Mouse (Mus musculus) myocyte (in vitro differentiated cells): ENCODE measurements around the gene Pam16. TPM values are rescaled to one million over a fixed set of nuclear protein-coding genes. Genes with fewer than 3 reads are reported as not detected.

Source experiments
- H3K27me3 ChIP-seq: one replicate; pipeline ENCODE4 v1.6.1; 2011; ENCODE audit not compliant: control insufficient read depth, insufficient read depth, insufficient read length
- H3K36me3 ChIP-seq: one replicate; pipeline ENCODE4 v1.6.1; 2011; ENCODE audit not compliant: control insufficient read depth, insufficient read depth
- H3K4me2 ChIP-seq: one replicate; pipeline ENCODE4 v1.6.1; 2011; ENCODE audit warnings: low read depth, control low read depth
- H3K4me3 ChIP-seq: one replicate; pipeline ENCODE4 v1.5.1; 2011; ENCODE audit warnings: mild to moderate bottlenecking, control low read depth, moderate library complexity
- H3K79me2 ChIP-seq: one replicate; pipeline ENCODE4 v1.6.1; 2011; ENCODE audit not compliant: control insufficient read depth, insufficient read depth
- H3ac ChIP-seq: one replicate; pipeline ENCODE4 v1.6.1; 2011; ENCODE audit not compliant: control insufficient read depth, insufficient read length
- CEBPB ChIP-seq: IDR thresholded peaks from 2 replicates; pipeline ENCODE4 v1.6.1; 2011; ENCODE audit warnings: mild to moderate bottlenecking, moderate library complexity; ENCODE audit not compliant: poor library complexity, insufficient read depth, severe bottlenecking
- E2F4 ChIP-seq: IDR thresholded peaks from one replicate; pipeline ENCODE4 v1.6.1; 2011; ENCODE audit warnings: mild to moderate bottlenecking, control low read depth, moderate library complexity; ENCODE audit not compliant: insufficient read depth
- MAX ChIP-seq: IDR thresholded peaks from one replicate; pipeline ENCODE4 v1.6.1; 2011; ENCODE audit warnings: low read depth, mild to moderate bottlenecking, control low read depth
- MYOD1 ChIP-seq, 3 experiments: IDR thresholded peaks; one replicate each; pipeline ENCODE4 v1.6.1; 2011; ENCODE audit warnings: control low read depth in 2 of 3, low read depth in 2 of 3, mild to moderate bottlenecking in 2 of 3, moderate library complexity in 1 of 3; ENCODE audit not compliant: insufficient read length in 2 of 3, control insufficient read depth in 1 of 3
- MYOG ChIP-seq, 3 experiments: IDR thresholded peaks; one replicate each; pipeline ENCODE4 v1.6.1; 2011; ENCODE audit warnings: control low read depth in 2 of 3, low read depth in 2 of 3, mild to moderate bottlenecking in 2 of 3; ENCODE audit not compliant: insufficient read length in 2 of 3, control insufficient read depth in 1 of 3, insufficient read depth in 1 of 3
- POLR2A ChIP-seq: IDR thresholded peaks from one replicate; pipeline ENCODE4 v1.6.1; 2011; ENCODE audit warnings: low read depth, mild to moderate bottlenecking, control low read depth, moderate library complexity; ENCODE audit not compliant: insufficient read length
- POLR2AphosphoS2 ChIP-seq: IDR thresholded peaks from one replicate; pipeline ENCODE4 v1.6.1; 2011; ENCODE audit warnings: low read depth, control low read depth; ENCODE audit not compliant: insufficient read length
- REST ChIP-seq: IDR thresholded peaks from one replicate; pipeline ENCODE4 v1.6.1; 2011; ENCODE audit warnings: mild to moderate bottlenecking, control low read depth, moderate library complexity; ENCODE audit not compliant: insufficient read depth, insufficient read length
- SRF ChIP-seq: IDR thresholded peaks from one replicate; pipeline ENCODE4 v1.6.1; 2011; ENCODE audit warnings: low read depth; ENCODE audit not compliant: control insufficient read depth, insufficient read length
- TCF12 ChIP-seq: IDR thresholded peaks from one replicate; pipeline ENCODE4 v1.6.1; 2011; ENCODE audit warnings: mild to moderate bottlenecking, control low read depth; ENCODE audit not compliant: poor library complexity, insufficient read depth, severe bottlenecking
- TCF3 ChIP-seq: IDR thresholded peaks from one replicate; pipeline ENCODE4 v1.6.1; 2011; ENCODE audit warnings: low read depth, control low read depth; ENCODE audit not compliant: insufficient read length
- USF1 ChIP-seq: IDR thresholded peaks from one replicate; pipeline ENCODE4 v1.6.1; 2011; ENCODE audit warnings: low read depth, mild to moderate bottlenecking, control low read depth, moderate library complexity
- polyA plus RNA-seq: library from polyadenylated mRNA; unstranded; fragments of >200 nt; fragmentation: generic; extraction: Trizol; gene quantifications from one replicate; pipeline ENCODE4 v1.2.1, GENCODE M21; 2012; ENCODE audit warnings: missing spikeins

The Pam16 gene
- polyA plus RNA-seq, 1 experiment: 98.6 TPM

DNA sequence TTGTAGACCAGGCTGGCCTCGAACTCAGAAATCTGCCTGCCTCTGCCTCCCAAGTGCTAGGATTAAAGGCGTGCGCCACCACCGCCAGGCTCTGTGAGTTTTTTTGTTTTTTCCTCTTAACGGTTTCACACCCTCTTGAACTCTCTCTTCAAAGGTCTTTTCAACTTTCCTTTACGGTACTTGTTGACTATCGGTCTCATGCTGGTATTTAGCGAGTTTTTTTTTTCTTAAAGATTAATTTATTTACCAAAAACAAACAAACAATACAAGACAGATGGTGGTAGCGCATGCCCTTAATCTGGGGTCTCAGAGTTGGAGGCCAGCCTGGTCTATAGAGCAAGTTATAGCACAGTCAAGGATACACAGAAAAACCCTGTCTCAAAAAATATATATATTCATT lies 34.6 kb downstream of the Pam16 start:
- Histone ChIP-seq H3K4me3 (no peak overlapping the region), H3K36me3 (no peaks in the 10 kb centered on the region), H3ac (no peak overlapping the region), H3K79me2 (peaks cover 14% of the 10 kb centered on the region), H3K27me3 (no peaks in the 10 kb centered on the region), H3K4me2 (no peak overlapping the region)
- TF ChIP-seq TCF12 (no peak), E2F4 (no peak), SRF (no peak), MAX (no peak), CEBPB (no peak), POLR2A (no peak), MYOG (IDR thresholded peaks at IDR 0.05; ENCODE audit: control insufficient read depth in 1 of 3, insufficient read depth in 1 of 3, insufficient read length in 2 of 3, low read depth in 2 of 3) (no peak), REST (no peak), MYOD1 (IDR thresholded peaks at IDR 0.05; ENCODE audit: control insufficient read depth in 1 of 3, insufficient read length in 2 of 3, low read depth in 2 of 3) (no peak), TCF3 (no peak), POLR2AphosphoS2 (no peak), USF1 (no peak)

- H3ac ChIP-seq: no peak overlapping the region
- TF ChIP-seq REST (no peak), POLR2A (peak; percentile 11), TCF12 (no peak)
- H3K27me3 ChIP-seq: no peaks in the 10 kb centered on the region
- no peaks in the 10 kb centered on the region for H3K36me3 ChIP-seq
- peak overlapping the region; percentile 93 for H3K4me2 ChIP-seq
- H3K79me2 ChIP-seq: peaks cover 8% of the 10 kb centered on the region
- H3K4me3 ChIP-seq: peak overlapping the region; percentile 27
Observed at GRCm38 (mm10) chr16:4587516-4588210, 37.1 kb downstream of the Pam16 start.

DNA sequence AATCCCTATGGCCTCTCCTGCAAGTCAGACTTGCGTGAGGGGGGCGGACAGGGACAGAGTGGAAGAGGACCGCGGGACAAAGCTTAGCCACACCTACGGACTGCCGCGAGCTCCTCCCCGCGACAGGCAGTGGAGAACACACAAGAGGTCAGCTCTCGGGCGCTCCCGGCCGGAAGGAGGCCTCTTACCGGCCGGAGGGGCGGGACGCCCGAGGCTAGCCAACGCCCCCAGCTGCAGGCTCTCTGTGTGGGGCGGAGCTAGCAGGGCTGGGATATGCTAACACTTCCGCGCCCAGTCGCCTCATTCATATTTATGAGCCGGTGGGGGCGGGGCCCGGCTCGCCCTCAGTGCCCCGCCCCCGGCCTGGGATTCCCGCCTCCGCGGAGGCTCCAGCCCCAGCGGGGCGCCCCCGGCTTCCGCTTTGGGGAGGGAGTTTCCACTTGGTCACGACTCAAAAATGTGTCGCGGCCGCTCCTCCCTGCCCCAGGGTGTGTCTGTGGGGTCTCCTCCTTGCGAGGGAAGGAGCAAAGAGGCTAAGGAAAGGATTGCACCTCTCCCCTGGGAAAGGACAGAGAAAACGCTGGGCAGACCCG lies 38.2 kb downstream of the Pam16 start:
- Histone ChIP-seq H3K4me3 (peak overlapping the region; percentile 27), H3K27me3 (no peaks in the 10 kb centered on the region), H3K36me3 (no peaks in the 10 kb centered on the region), H3K4me2 (peak overlapping the region; percentile 97), H3ac (no peak overlapping the region), H3K79me2 (no peaks in the 10 kb centered on the region)
- TF ChIP-seq POLR2A (peak; percentile 83), TCF3 (no peak), E2F4 (no peak), MYOD1 (IDR thresholded peaks at IDR 0.05; ENCODE audit: control insufficient read depth in 1 of 3, insufficient read length in 2 of 3, low read depth in 2 of 3) (peak in 1 of 3 experiments; percentile 9), USF1 (no peak), SRF (no peak), REST (no peak), MYOG (IDR thresholded peaks at IDR 0.05; ENCODE audit: control insufficient read depth in 1 of 3, insufficient read depth in 1 of 3, insufficient read length in 2 of 3, low read depth in 2 of 3) (no peak), CEBPB (no peak), POLR2AphosphoS2 (peak; percentile 78)

- Histone ChIP-seq H3K27me3 (no peaks in the 10 kb centered on the region), H3ac (no peak overlapping the region), H3K36me3 (no peaks in the 10 kb centered on the region), H3K4me2 (peak overlapping the region; percentile 97), H3K4me3 (peak overlapping the region; percentile 27), H3K79me2 (no peaks in the 10 kb centered on the region)
- TF ChIP-seq TCF12 (no peak), POLR2AphosphoS2 (no peak), SRF (no peak), E2F4 (no peak), MAX (no peak), MYOG (IDR thresholded peaks at IDR 0.05; ENCODE audit: control insufficient read depth in 1 of 3, insufficient read depth in 1 of 3, insufficient read length in 2 of 3, low read depth in 2 of 3) (no peak), CEBPB (no peak), REST (no peak), MYOD1 (IDR thresholded peaks at IDR 0.05; ENCODE audit: control insufficient read depth in 1 of 3, insufficient read length in 2 of 3, low read depth in 2 of 3) (no peak), POLR2A (no peak), TCF3 (no peak), USF1 (no peak)
Observed at GRCm38 (mm10) chr16:4585642-4586530, 38.9 kb downstream of the Pam16 start.
